Mouse (Mus musculus) embryonic facial prominence, embryonic 12.5 days (tissue): ENCODE measurements around the gene Zfp143. TPM values are rescaled to one million over a fixed set of nuclear protein-coding genes. Genes with fewer than 3 reads are reported as not detected.
A peak's percentile ranks its signal among the peaks of the same experiment; 100 is the strongest.
"Not testable (repeated sequence)": the region's sequence is repeated elsewhere in the genome, so short reads cannot be mapped to it uniquely, and the experiment has no call there.

Experiments used
- ATAC-seq: fragments of 200-750 bp; cut with Nextera tagmentation; 2 replicates; pipeline ENCODE4 v1.8.0; 2017; ENCODE audit not compliant: insufficient number of reproducible peaks, insufficient read depth, low FRiP score, low TSS enrichment
- H3K27ac ChIP-seq: fragments of 300-500 bp; sonication (generic); 2 replicates; pipeline ENCODE4 v1.5.1; 2016; ENCODE audit warnings: mild to moderate bottlenecking
- H3K27me3 ChIP-seq: fragments of 300-500 bp; sonication (generic); 2 replicates; pipeline ENCODE4 v1.6.1; 2016; ENCODE audit warnings: mild to moderate bottlenecking, moderate library complexity
- H3K36me3 ChIP-seq: fragments of 300-500 bp; sonication (generic); 2 replicates; pipeline ENCODE4 v1.6.1; 2016; ENCODE audit warnings: mild to moderate bottlenecking
- H3K4me1 ChIP-seq: fragments of 300-500 bp; sonication (generic); 2 replicates; pipeline ENCODE4 v1.6.1; 2016
- H3K4me2 ChIP-seq: fragments of 300-500 bp; sonication (generic); replicated peaks from 2 replicates; pipeline ENCODE4 v1.6.1; 2016; ENCODE audit warnings: mild to moderate bottlenecking, moderate library complexity
- H3K4me3 ChIP-seq: fragments of 300-500 bp; sonication (generic); 2 replicates; pipeline ENCODE4 v1.5.1; 2016; ENCODE audit warnings: mild to moderate bottlenecking
- H3K9ac ChIP-seq: fragments of 300-500 bp; sonication (generic); 2 replicates; pipeline ENCODE4 v1.6.1; 2016; ENCODE audit warnings: mild to moderate bottlenecking, moderate library complexity
- H3K9me3 ChIP-seq: fragments of 300-500 bp; sonication (generic); 2 replicates; pipeline ENCODE4 v1.6.1; 2016; ENCODE audit warnings: mild to moderate bottlenecking, moderate library complexity
- WGBS: fragments of 180-500 bp; shearing (Covaris S2); methylation state at CpG from one replicate; pipeline ENCODE4 v1.1.7; 2016; 5-methylcytosine and 5-hydroxymethylcytosine counted together
- polyA plus RNA-seq: library from polyadenylated mRNA; unstranded; fragments of >200 nt; fragmentation: Nextera tagmentation; extraction: Ambion mirVana; gene quantifications from 2 replicates; pipeline ENCODE4 v1.2.1, GENCODE M21; 2016

Zfp143 gene
- polyA plus RNA-seq = 19.3 and 21.8 TPM in 2 replicates

DNA sequence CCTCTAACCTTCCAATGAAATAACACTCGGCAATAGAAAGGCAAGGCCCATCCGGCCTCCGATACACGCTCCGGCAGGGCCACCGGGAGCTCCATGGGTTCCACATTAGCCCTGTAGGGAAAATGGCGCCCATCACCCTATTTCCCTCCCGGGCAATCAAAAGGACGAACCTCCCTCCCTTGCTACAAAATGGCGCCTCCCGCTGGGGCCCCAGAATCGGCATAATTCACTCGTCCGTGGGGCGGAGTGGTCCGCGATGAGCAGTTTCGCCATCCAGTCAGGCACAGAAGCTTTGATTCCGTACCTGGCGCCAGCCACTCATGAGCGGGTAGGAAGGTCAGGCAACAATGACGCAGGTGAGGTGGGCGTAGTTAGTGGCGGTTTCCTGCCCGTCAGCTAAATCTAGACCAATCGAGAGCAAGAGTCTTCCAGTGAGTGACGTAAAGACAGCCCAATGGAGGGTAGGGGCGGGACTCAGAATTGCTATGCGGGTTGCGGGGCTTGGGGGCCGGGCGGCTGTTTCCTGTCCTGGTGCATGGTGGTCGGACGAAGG lies at the start of gene Zfp143:
TSS of gene Zfp143 (plus strand) at position 19 of the 553 bp plus-strand sequence.
- Histone ChIP-seq H3K27ac (peak within 1 kb of the TSS; percentile 100), H3K27me3 (no peaks in the 10 kb centered on the region), H3K9ac (peak within 1 kb of the TSS; percentile 91), H3K4me2 (peak within 1 kb of the TSS; percentile 59), H3K9me3 (no peaks in the 10 kb centered on the region), H3K4me1 (0 out of 2 replicates have a peak, but pooled peaks cover 3% of the 10 kb centered on the region), H3K36me3 (peaks cover 7% of the 10 kb centered on the region; the same call in 1 of the 2 replicates), H3K4me3 (peak within 1 kb of the TSS; percentile 74)
- 1% methylated on average over 34 of the region's 34 CpGs for WGBS
- peak; percentile 99 for ATAC-seq

DNA sequence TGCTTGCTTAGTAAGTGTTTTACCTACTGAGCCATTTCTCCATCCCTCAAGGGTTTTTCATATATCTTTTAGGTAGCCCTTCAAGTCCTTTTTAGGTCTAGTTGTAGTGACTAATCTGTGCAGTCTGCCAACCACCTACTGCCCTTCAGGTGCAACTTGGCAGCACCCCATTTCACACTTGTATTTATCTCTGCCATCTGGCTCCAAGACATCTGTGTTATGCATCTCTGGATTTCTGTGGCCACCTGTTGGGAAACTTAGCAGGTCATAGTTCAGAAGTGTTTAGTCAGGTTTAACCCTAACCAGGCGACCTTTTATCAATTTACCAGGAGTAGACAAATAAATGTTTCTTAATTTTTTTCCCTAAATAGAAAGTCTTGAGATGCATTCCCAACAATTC lies 49.6 kb upstream of the Zfp143 start:
- WGBS = 51% methylated on average over 1 of the region's 1 CpGs
- no peak for ATAC-seq
- no peaks in the 10 kb centered on the region for H3K4me1 ChIP-seq
- no peaks in the 10 kb centered on the region for H3K36me3 ChIP-seq
- no peak overlapping the region for H3K4me3 ChIP-seq
- no peak overlapping the region for H3K4me2 ChIP-seq
- no peak overlapping the region for H3K9ac ChIP-seq
- H3K27me3 ChIP-seq = no peaks in the 10 kb centered on the region
- H3K9me3 ChIP-seq = no peaks in the 10 kb centered on the region
- no peak overlapping the region for H3K27ac ChIP-seq

DNA sequence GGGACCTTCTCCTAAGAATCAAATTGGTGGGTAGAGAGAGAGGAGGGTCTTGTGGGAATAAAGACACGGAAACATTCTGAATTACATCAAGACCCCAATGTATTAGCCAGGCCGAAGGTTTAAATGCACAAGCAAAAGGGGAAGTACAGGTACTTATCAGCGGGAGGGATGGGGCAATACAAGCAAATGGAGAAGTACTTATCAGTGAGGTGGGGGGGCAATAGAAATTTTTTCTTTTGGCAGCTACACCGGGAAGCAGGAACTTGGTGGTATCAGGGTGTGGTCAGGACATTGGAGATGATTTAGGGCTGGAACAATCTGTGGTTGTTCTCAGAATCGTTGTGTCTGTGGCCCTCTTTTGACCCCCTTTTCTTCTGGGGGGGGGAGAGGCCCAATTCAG lies 46.7 kb upstream of the Zfp143 start:
- no peaks in the 10 kb centered on the region for H3K27me3 ChIP-seq
- H3K9me3 ChIP-seq = no peaks in the 10 kb centered on the region
- no peak overlapping the region for H3K4me3 ChIP-seq
- H3K27ac ChIP-seq = no peak overlapping the region
- H3K4me1 ChIP-seq = no peaks in the 10 kb centered on the region
- H3K36me3 ChIP-seq = no peaks in the 10 kb centered on the region
- ATAC-seq = no peak
- H3K9ac ChIP-seq = no peak overlapping the region
- WGBS = 81% methylated on average over 5 of the region's 5 CpGs
- H3K4me2 ChIP-seq = no peak overlapping the region

DNA sequence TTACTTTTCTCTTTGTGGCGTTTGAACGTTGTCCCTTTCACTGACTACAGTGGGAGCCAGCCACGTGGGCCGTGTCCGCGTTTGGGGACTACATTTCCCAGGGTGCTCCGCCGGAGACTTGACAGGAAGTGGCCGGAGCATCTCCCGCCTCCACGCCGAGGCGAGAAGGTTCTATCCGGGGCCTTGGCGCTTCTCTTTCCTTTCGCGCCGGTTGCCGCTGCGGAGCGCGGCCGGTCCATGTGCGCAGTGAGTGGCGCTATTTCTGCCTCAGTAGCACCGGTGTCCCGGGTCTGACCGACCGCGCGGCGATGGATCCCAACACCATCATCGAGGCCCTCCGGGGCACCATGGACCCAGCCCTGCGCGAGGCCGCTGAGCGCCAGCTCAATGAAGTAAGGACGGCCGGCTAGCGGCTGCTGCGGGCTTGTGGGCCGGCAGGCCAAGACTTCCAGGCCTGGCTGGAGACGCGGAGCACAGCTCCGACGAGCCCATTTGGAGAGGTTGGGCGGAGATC lies 42.8 kb upstream of the Zfp143 start, which contains the start of gene Ipo7:
TSS of gene Ipo7 (plus strand) at position 158 of the 514 bp plus-strand sequence.
- under 1% methylated on average over 48 of the region's 48 CpGs for WGBS
- Histone ChIP-seq H3K27ac (peak within 1 kb of the TSS; percentile 95), H3K27me3 (no peaks in the 10 kb centered on the region), H3K9ac (peak within 1 kb of the TSS; percentile 97), H3K4me3 (peak within 1 kb of the TSS; percentile 99), H3K4me1 (no peaks in the 10 kb centered on the region; the same call in 1 of the 2 replicates), H3K9me3 (no peaks in the 10 kb centered on the region), H3K4me2 (peak within 1 kb of the TSS; percentile 58), H3K36me3 (no peaks in the 10 kb centered on the region)
- peak; percentile 94 for ATAC-seq

DNA sequence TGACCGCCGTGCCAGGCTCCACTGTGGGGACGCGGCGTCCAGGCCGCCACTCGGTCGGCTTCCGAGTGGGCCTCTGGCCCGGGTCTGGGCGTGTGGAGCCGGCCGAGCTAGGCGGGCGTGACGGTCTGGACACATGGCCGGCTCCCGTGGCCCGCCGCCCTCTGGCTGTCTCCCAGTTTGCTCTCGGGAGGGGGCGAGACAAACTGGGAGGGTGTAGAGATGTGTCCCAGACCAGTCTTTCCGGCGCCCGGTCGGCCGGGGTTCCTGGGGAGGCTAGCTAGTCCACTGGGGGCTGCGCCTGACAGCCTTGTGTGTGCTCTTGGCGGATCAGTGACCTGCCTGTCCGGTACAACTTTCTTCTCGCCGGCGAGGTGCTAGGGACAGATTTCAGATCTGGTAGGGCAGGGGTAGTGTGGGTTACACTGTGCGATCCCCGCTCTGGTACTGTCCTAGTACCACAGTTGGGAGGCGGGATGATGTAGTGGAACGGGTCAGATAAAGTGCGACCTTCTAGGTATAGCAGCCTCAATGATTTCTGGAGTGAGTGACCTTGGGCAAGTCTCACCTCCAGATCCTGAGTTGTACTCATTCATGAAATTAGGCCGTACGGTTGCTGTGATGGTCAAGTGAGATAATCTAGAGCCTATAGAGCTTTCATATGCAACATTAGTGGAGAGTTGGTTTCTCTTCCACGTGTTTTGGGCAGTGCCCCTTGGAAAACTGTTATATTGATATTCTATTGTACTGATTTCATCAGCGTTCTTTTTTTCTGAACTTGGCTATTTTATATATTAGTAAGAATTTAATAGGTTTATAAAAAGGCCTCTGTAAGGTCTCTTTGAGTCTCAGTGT lies 42.2 kb upstream of the Zfp143 start:
- Histone ChIP-seq H3K4me3 (peak overlapping the region; percentile 99), H3K27me3 (no peaks in the 10 kb centered on the region), H3K9me3 (no peaks in the 10 kb centered on the region), H3K27ac (peak overlapping the region; percentile 95), H3K4me1 (no peaks in the 10 kb centered on the region; the same call in 1 of the 2 replicates), H3K9ac (peak overlapping the region; percentile 97), H3K4me2 (peak overlapping the region; percentile 58), H3K36me3 (no peaks in the 10 kb centered on the region)
- ATAC-seq = peak; percentile 84
- WGBS = 0% methylated on average over 40 of the region's 42 CpGs

DNA sequence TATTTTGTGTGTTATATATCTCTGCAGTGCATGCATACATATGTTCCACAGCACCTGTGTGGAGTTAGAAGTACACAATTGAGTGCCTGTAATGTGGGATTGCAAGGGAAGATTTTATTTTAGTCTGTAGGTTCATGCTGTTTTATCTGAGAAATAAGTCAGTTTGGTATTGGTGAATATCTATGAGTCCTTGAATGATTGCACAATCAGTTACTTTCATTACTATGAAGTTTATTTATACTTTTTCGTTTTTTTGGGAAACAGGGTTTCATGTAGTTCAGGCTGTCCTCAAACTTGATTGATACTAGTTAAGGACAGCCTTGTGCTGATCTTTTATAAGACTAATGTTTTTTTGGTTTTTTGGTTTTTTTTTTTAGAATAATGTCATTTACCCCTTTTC lies 37.5 kb upstream of the Zfp143 start:
- H3K4me1 ChIP-seq = no peaks in the 10 kb centered on the region; the same call in 1 of the 2 replicates
- ATAC-seq = no peak
- WGBS = 93% methylated on average over 1 of the region's 1 CpGs
- H3K4me2 ChIP-seq = no peak overlapping the region
- no peaks in the 10 kb centered on the region for H3K27me3 ChIP-seq
- H3K36me3 ChIP-seq = no peaks in the 10 kb centered on the region
- H3K9me3 ChIP-seq = no peaks in the 10 kb centered on the region
- H3K4me3 ChIP-seq = no peak overlapping the region
- H3K9ac ChIP-seq = no peak overlapping the region
- H3K27ac ChIP-seq = no peak overlapping the region

DNA sequence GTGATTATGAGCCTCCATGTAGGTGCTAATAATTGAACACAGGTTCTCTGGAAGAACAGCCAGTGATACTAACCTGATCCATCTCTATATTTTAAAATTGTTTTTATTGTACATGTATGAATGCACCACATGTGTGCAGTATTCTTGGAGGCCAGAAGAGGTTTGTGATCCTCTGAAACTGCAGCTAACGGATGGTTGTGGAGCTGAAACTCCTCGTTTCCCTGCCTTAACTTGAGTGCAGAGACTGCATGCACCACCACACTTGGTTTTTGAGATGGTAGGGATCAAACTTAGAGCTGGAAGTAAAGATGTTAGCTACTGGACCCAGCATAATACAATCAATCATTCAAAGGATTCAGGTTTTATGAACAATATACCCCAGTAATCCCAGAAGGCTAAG lies 34.4 kb upstream of the Zfp143 start:
- Histone ChIP-seq H3K4me1 (no peaks in the 10 kb centered on the region), H3K27me3 (no peaks in the 10 kb centered on the region), H3K9me3 (no peaks in the 10 kb centered on the region), H3K27ac (no peak overlapping the region), H3K4me2 (no peak overlapping the region), H3K9ac (no peak overlapping the region), H3K4me3 (no peak overlapping the region), H3K36me3 (peaks cover 17% of the 10 kb centered on the region)
- ATAC-seq = no peak
- WGBS = 78% methylated on average over 2 of the region's 2 CpGs

DNA sequence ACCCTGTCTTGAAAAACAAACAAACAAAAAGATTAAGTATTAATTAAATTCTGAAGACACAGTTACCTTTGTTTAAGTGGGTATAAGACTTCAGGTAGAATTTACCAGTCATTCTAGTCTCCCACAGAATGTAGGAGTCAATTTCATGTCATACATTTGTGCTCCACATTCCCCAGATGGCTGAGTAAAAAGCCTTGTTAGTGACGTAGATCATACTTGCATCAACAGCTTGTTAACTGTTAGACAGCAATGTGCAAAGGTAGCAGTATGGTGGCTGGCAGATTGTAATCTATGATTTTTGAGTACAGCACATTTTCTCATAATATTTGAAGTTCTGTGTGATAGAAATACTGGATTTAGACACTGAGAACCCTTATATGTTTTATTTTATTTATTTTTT lies 32.2 kb upstream of the Zfp143 start:
- 69% methylated on average over 1 of the region's 1 CpGs for WGBS
- no peak for ATAC-seq

DNA sequence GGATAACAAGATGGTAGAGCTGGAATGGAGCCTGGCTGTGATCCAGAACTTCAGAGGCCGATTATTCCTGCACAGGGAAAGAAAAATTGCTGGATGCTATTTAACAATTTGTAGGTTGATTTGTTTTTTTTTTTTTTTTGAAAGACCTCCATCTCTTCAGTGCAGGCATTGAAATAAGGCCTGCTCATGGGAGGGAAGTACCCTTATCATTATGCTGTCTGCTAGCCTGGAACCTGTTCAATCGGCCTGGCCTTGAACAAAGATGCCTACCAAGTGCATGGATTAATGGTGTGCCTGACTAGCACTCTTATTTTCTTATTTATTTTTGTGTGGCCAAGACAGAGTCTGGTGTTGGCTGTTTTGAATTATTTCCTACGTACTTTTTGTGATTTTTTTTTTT lies 30.7 kb upstream of the Zfp143 start:
- no peak for ATAC-seq
- Histone ChIP-seq H3K9me3 (no peaks in the 10 kb centered on the region), H3K4me2 (no peak overlapping the region), H3K4me3 (no peak overlapping the region), H3K4me1 (no peaks in the 10 kb centered on the region), H3K36me3 (peaks cover 32% of the 10 kb centered on the region), H3K27ac (no peak overlapping the region), H3K27me3 (no peaks in the 10 kb centered on the region), H3K9ac (no peak overlapping the region)
- 82% methylated on average over 3 of the region's 3 CpGs for WGBS

More for the DNA sequence above, 32.2 kb upstream of the Zfp143 start:
- no peak overlapping the region for H3K4me2 ChIP-seq
- H3K4me1 ChIP-seq = no peaks in the 10 kb centered on the region
- no peak overlapping the region for H3K27ac ChIP-seq
- H3K9ac ChIP-seq = no peak overlapping the region
- no peaks in the 10 kb centered on the region for H3K27me3 ChIP-seq
- H3K36me3 ChIP-seq = peaks cover 29% of the 10 kb centered on the region
- no peak overlapping the region for H3K4me3 ChIP-seq
- H3K9me3 ChIP-seq = no peaks in the 10 kb centered on the region

DNA sequence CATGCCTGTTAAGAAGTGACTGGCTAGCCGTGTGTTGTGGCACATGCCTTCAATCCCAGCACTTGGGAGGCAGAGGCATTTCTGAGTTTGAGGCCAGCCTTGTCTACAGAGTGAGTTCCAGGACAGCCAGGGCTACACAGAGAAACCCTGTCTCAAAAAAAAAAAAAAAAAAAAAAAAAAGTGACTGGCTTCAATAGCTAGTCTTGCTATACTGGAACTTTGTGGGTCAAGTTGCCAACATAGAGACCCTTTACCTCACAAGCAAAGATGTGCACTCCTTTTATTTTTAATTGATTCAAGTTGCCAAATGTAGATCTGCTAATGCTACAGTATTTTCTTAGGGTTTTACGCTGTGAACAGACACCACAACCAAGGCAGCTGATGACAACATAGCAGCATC lies 3.3 kb upstream of the Zfp143 start:
- ATAC-seq, H3K9ac ChIP-seq, H3K4me1 ChIP-seq, H3K27me3 ChIP-seq, H3K4me2 ChIP-seq, H3K4me3 ChIP-seq, H3K27ac ChIP-seq, H3K9me3 ChIP-seq: not testable (repeated sequence)
- WGBS = 96% methylated on average over 2 of the region's 2 CpGs
- peaks cover 26% of the 10 kb centered on the region for H3K36me3 ChIP-seq

DNA sequence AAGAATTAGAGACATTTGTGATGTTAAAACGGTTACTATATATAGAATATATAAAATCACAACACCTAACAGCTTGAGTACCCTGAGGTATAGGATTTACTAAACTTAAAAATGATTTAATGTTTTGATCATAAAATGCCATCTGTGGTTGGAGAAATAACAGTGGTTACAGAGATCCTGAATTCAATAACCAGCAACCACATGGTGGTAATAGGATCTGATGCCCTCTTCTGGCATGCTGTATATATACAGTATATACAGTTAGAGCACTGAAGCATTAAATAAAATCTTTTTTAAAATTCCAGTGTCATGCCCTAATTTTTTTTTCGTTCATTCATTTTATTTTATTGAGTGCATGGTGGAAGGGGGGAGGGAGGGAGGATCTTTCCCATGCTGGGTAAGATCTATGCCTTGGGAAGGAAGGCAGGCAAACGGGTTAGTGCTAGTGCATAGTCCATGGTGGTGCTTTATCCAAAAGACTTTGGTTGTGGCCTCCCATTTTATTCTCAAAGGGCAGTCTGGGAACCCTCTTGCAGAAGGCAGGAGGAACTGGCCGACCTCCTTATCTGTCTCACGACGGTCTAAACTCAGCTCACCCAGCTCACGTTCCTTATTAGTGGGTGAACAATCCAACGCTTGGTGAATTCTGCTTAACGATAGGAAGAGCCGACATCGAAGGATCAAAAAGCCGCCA lies 1.8 kb upstream of the Zfp143 start:
- Histone ChIP-seq H3K4me1 (0 out of 2 replicates have a peak, but pooled peaks cover 3% of the 10 kb centered on the region), H3K27ac (no peak overlapping the region), H3K4me3 (no peak overlapping the region), H3K4me2 (no peak overlapping the region), H3K9me3 (no peaks in the 10 kb centered on the region), H3K27me3 (no peaks in the 10 kb centered on the region), H3K9ac (no peak overlapping the region), H3K36me3 (peaks cover 14% of the 10 kb centered on the region; the same call in 1 of the 2 replicates)
- ATAC-seq = no peak
- 91% methylated on average over 12 of the region's 12 CpGs for WGBS
